Mouse (Mus musculus) spleen, adult 2 months (tissue): Measurements from ENCODE around the gene Nomo1.

Experiments used
- CTCF ChIP-seq: fragments of 200-500 bp; IDR thresholded peaks from 2 replicates; pipeline ENCODE4 v1.5.1; 2011; ENCODE audit warnings: mild to moderate bottlenecking, inconsistent platforms; ENCODE audit not compliant: insufficient read depth, insufficient read length, insufficient replicate concordance; ENCODE audit errors: extremely low read depth
- POLR2A ChIP-seq: fragments of 200-500 bp; IDR thresholded peaks from 2 replicates; pipeline ENCODE4 v1.6.1; 2011; ENCODE audit warnings: low read depth, low read length, inconsistent platforms

- TF ChIP-seq CTCF (no peak), POLR2A (no peak)
Measured at GRCm38 (mm10) chr7:46103075-46103591, 69.6 kb downstream of the Nomo1 start.
